Mouse (Mus musculus) thymus, adult 2 months (tissue): ENCODE measurements around the gene 2010111I01Rik.

Experiments
- CTCF ChIP-seq: fragments of 200-500 bp; IDR thresholded peaks from 2 replicates; pipeline ENCODE4 v1.5.1; 2012; ENCODE audit warnings: mild to moderate bottlenecking, control low read depth, low read length, moderate library complexity, borderline replicate concordance; ENCODE audit not compliant: control insufficient read depth, poor library complexity, insufficient read depth; ENCODE audit errors: extremely low read depth
- POLR2A ChIP-seq: fragments of 200-500 bp; IDR thresholded peaks from 2 replicates; pipeline ENCODE4 v1.6.1; 2012; ENCODE audit warnings: mild to moderate bottlenecking, low read length, control low read depth, moderate library complexity; ENCODE audit not compliant: control insufficient read depth, poor library complexity, insufficient read depth; ENCODE audit errors: extremely low read depth

GRCm38 (mm10) chr13:62952047-62952446 lies 12.6 kb upstream of the 2010111I01Rik start:
- no peak for TF ChIP-seq CTCF
- no peak for TF ChIP-seq POLR2A
